Mouse (Mus musculus): Measurements from ENCODE around the gene A730071L15Rik. TPM values are rescaled to one million over a fixed set of nuclear protein-coding genes. Genes with fewer than 3 reads are reported as not detected.
A peak's percentile ranks its signal among the peaks of the same experiment; 100 is the strongest.

A730071L15Rik gene
- polyA plus RNA-seq, 1 experiment from 2014 or later: 0.34 TPM

DNA sequence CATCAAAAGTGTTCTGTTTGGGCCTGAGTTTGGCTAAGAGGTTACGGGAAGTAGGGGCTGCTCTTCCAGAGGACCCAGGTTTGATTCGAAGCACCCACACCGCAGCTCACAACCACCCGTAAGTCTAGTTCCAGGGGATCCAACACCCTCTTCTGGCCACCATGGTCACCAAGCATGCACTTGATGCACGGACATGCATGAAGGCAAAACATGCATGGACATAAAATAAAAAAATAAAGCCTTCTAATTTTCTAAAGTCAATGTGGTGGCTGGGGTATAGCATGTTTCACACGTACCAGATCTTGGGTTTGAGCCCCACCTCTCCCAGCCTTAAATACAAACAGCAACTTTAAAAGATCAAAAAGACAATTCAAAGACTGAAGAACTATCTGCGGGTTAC, 35.0 kb upstream of the A730071L15Rik start:
- no peaks in the 10 kb centered on the region for H3K9me3 ChIP-seq (replicated peaks)
- H3K27me3 ChIP-seq: no peaks in the 10 kb centered on the region
- WGBS: 88% methylated on average over 7 of the region's 7 CpGs
- no peaks in the 10 kb centered on the region for H3K36me3 ChIP-seq
- ATAC-seq (replicated peaks; ENCODE audit: insufficient number of reproducible peaks, insufficient read depth, low FRiP score, low read depth): no peak
- no peak overlapping the region for H3K4me3 ChIP-seq
- H3K9ac ChIP-seq: no peak overlapping the region
- peaks cover 12% of the 10 kb centered on the region; the same call in 1 of the 2 replicates for H3K4me1 ChIP-seq (replicated peaks)
- H3K4me2 ChIP-seq: no peak overlapping the region
- no peak overlapping the region for H3K27ac ChIP-seq

DNA sequence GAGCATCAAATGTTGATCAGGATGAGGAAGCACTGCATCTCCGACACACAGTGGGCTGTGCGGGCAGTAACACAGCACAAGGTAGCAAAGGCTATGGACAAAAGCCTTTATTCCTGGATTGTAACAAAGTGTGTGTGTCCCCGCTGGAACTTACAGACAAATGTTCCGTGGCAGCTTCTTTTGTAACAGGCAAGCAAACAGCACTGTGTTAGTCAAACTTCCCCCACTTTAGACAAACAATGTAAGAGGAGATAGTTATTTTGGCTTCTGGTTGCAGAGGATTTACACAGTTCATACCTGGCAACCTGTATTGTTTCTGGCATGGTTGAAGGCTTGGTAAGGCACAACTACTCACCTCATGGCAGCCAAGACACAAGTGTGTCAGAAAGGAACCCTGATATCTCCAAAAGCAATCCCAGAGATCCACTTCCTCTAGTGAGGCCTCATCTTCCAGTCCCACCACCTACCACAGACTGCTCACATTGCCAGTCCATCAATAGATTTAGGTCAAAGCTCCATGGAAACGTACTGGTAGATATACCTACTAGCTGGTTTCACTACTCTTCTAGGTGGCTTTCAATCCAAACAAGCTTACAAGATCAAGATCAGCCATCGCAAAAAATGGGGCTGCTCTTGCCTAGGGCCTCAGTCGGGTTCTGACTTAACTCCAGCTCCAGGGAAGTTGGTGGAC, 34.3 kb upstream of the A730071L15Rik start:
- Histone ChIP-seq H3K27ac (no peak overlapping the region), H3K4me1 (replicated peaks) (peaks cover 12% of the 10 kb centered on the region; the same call in 1 of the 2 replicates), H3K36me3 (no peaks in the 10 kb centered on the region), H3K4me3 (no peak overlapping the region), H3K27me3 (no peaks in the 10 kb centered on the region), H3K9me3 (replicated peaks) (no peaks in the 10 kb centered on the region), H3K9ac (no peak overlapping the region), H3K4me2 (no peak overlapping the region)
- WGBS: 91% methylated on average over 7 of the region's 7 CpGs
- no peak for ATAC-seq (replicated peaks; ENCODE audit: insufficient number of reproducible peaks, insufficient read depth, low FRiP score, low read depth)

DNA sequence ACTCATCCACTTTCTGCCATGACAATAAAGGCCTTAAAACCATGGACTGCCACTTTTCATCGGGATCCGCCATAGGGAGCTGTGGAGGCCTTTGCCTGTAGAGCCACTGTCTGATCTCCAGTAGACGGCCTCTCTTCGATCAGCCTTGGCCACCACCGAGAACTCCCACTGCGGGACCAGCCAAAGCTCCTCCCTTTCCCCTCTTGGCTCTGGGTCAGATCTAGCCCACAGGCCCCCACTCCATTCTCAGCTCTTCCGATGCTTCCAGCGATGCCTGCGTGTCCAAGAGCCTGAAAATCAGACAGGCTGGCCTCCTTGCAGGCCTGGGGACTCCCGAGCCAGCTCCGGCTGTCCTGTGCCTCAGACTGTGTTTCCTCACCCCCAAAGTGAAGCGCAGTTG, 33.5 kb upstream of the A730071L15Rik start:
- Histone ChIP-seq H3K4me2 (no peak overlapping the region), H3K36me3 (no peaks in the 10 kb centered on the region), H3K27me3 (no peaks in the 10 kb centered on the region), H3K4me1 (replicated peaks) (0 out of 2 replicates have a peak, but pooled peaks cover 9% of the 10 kb centered on the region), H3K9me3 (replicated peaks) (no peaks in the 10 kb centered on the region), H3K9ac (no peak overlapping the region), H3K4me3 (no peak overlapping the region), H3K27ac (no peak overlapping the region)
- ATAC-seq (replicated peaks; ENCODE audit: insufficient number of reproducible peaks, insufficient read depth, low FRiP score, low read depth): no peak
- 85% methylated on average over 12 of the region's 12 CpGs for WGBS

DNA sequence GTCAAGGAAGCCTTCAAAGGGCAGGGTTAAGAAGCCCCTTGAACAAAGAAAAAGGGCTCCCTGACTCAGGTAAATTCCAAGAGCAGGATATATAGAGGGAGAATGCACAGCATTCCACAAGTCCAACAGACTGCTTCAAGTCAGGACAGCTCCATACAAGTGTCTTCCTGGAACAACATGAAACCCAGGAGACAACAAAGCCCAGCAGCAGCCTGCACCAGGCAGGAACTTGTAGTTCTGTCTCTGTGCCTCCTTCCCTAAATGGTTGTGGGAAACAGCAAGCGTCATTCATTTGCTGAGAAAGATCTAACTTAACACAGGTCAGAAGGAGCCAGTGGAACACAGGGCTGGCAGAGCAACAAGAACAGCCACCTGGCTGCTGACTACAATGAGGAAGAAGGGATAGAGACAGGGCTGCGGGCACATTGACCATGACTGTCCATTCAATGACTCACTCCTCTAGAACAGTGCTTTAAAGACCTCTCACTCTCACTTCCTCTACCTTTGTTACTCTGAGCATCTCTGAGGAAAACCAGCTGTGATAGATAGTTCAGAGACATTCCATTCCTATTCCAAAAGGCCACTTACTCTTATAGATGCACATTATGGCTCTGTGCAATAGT, 30.7 kb upstream of the A730071L15Rik start:
- Histone ChIP-seq H3K36me3 (no peaks in the 10 kb centered on the region), H3K27ac (no peak overlapping the region), H3K4me2 (no peak overlapping the region), H3K27me3 (no peaks in the 10 kb centered on the region), H3K4me3 (no peak overlapping the region), H3K4me1 (replicated peaks) (peaks cover 9% of the 10 kb centered on the region), H3K9ac (no peak overlapping the region), H3K9me3 (replicated peaks) (no peaks in the 10 kb centered on the region)
- ATAC-seq (replicated peaks; ENCODE audit: insufficient number of reproducible peaks, insufficient read depth, low FRiP score, low read depth): no peak
- WGBS: 61% methylated on average over 2 of the region's 2 CpGs

DNA sequence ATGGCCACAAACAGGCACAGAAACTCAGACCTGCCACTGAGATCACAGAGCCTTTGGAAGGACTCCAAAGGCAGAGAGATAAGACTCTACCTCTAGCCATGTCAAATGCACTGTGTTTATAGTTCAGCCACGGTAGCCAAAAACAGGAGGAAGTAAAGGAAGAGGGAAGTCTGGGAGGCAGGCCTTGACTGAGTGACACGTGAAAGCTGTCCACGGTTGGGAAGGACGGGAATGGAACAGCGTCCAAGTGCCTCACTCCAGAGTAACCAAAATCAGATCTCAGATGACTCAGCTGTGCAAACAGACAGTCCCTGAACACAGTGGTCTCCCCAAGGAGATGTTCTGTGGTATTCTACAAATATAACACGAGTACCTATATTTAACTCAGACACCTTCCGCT, 25.1 kb upstream of the A730071L15Rik start:
- peak overlapping the region; percentile 40 for H3K4me2 ChIP-seq
- H3K36me3 ChIP-seq: no peaks in the 10 kb centered on the region
- 9% methylated on average over 7 of the region's 7 CpGs for WGBS
- H3K9ac ChIP-seq: no peak overlapping the region
- no peaks in the 10 kb centered on the region for H3K9me3 ChIP-seq (replicated peaks)
- H3K4me1 ChIP-seq (replicated peaks): peaks cover 40% of the 10 kb centered on the region
- ATAC-seq (replicated peaks; ENCODE audit: insufficient number of reproducible peaks, insufficient read depth, low FRiP score, low read depth): peak; percentile 83
- H3K27ac ChIP-seq: peak overlapping the region; percentile 74
- no peak overlapping the region for H3K4me3 ChIP-seq
- no peaks in the 10 kb centered on the region for H3K27me3 ChIP-seq

DNA sequence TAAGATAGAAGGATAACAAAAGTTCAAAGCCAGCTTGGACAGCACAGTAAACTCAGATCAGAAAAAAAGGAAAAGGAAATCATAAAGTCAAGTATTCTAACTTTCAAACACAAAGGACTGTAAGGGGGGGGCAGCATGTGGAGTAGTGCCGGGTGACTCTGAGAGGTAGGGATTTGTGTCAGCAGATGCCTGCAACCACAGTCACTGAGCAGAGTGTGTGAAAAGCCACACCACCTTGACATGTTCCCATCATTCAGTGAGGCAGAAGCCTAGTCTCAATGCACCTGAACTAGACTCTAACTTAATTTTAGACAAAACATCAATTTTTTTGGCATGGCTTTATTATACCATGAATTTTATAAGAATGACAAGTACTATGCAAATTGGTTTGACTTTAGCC, 24.3 kb upstream of the A730071L15Rik start:
- Histone ChIP-seq H3K9ac (no peak overlapping the region), H3K4me2 (no peak overlapping the region), H3K9me3 (replicated peaks) (no peaks in the 10 kb centered on the region), H3K4me3 (no peak overlapping the region), H3K27me3 (no peaks in the 10 kb centered on the region), H3K27ac (peak overlapping the region; percentile 74), H3K36me3 (no peaks in the 10 kb centered on the region), H3K4me1 (replicated peaks) (peaks cover 47% of the 10 kb centered on the region)
- ATAC-seq (replicated peaks; ENCODE audit: insufficient number of reproducible peaks, insufficient read depth, low FRiP score, low read depth): no peak
- 33% methylated on average over 1 of the region's 1 CpGs for WGBS

DNA sequence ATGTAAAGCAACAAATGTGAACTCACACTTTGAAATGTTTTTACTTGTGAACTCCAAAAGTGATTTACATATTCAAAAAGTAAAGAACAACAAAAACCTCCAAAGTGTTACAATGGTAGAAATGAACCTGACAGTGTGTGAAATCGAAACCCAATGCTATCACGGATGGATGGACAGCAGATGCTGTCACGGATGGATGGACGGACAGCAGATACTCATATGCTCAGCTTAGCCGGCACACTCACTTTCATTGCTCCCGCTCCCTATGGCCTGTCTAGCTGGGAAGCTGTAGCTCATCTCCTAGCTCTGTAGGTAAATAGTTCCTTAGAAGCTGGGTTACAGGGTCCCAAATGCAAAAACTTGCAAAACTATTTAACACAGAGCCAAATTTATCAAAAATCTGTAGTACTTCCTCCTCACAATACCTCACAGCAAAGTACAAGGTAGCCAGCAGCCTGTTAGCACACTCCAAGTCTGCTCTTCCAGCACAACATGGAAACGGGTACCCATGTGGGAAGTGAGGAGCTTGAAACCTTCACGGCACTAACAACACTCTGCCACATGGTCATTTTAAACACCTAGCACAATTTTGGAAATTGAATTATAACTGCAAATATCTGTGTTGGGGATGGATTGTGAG, 21.9 kb upstream of the A730071L15Rik start:
- Histone ChIP-seq H3K36me3 (no peaks in the 10 kb centered on the region), H3K9ac (no peak overlapping the region), H3K4me2 (no peak overlapping the region), H3K4me3 (no peak overlapping the region), H3K27me3 (no peaks in the 10 kb centered on the region), H3K9me3 (replicated peaks) (no peaks in the 10 kb centered on the region), H3K4me1 (replicated peaks) (peaks cover 53% of the 10 kb centered on the region), H3K27ac (peak overlapping the region; percentile 64; the same call in 1 of the 2 replicates)
- 77% methylated on average over 8 of the region's 8 CpGs for WGBS
- no peak for ATAC-seq (replicated peaks; ENCODE audit: insufficient number of reproducible peaks, insufficient read depth, low FRiP score, low read depth)

DNA sequence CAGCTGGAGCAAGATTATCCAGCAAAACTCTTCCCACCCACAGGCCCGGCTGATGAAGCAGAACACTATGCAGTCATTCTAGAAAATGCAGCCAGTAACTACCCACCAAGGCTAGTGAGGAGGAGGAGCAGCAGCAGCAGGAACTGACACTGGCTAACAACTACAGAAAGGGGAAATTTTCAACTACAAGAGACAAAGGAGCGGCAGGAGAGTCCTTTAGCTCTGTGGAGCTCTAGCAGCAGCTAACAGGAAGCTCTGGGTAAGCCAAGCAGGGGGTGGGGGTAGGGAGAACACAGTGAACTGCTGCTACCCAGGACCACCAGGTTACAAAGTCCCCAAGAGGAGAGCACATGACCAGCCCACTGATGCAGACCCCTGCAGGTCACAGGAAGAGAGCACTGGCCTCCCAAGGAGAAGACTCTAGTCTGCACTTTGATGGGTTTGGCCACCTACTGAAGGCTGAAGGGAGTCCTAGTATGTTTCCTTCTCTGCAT, 21.1 kb upstream of the A730071L15Rik start:
- no peak overlapping the region for H3K9ac ChIP-seq
- WGBS: 42% methylated on average over 2 of the region's 2 CpGs
- ATAC-seq (replicated peaks; ENCODE audit: insufficient number of reproducible peaks, insufficient read depth, low FRiP score, low read depth): 0 out of 2 replicates have a peak, but pooled peaks have one; percentile 16

DNA sequence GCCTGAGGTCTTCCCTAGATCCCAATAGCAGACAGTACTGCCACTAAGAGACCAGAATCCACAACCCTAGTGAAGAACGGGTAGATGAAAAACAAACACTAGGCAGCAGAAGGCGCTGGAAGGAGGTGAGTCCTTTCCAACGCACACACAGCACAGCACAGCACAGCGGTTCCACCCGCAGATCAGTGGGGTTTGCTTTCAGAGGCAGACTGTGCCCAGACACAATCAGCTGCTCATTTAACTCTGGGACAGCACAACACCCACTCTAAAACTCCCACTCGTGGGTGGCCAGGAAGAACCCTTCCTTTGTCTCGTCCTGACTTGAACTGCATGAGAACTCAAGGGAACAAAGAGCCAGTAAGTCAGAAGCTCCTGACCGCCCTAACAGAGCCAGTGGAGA, 20.6 kb upstream of the A730071L15Rik start:
- no peak overlapping the region for H3K9ac ChIP-seq
- H3K36me3 ChIP-seq: no peaks in the 10 kb centered on the region
- no peak for ATAC-seq (replicated peaks; ENCODE audit: insufficient number of reproducible peaks, insufficient read depth, low FRiP score, low read depth)
- peak overlapping the region; percentile 64 for H3K27ac ChIP-seq
- H3K4me1 ChIP-seq (replicated peaks): peaks cover 57% of the 10 kb centered on the region
- H3K4me3 ChIP-seq: no peak overlapping the region
- no peak overlapping the region for H3K4me2 ChIP-seq
- no peaks in the 10 kb centered on the region for H3K9me3 ChIP-seq (replicated peaks)
- 28% methylated on average over 8 of the region's 8 CpGs for WGBS
- no peaks in the 10 kb centered on the region for H3K27me3 ChIP-seq

More for the DNA sequence above, 21.1 kb upstream of the A730071L15Rik start:
- H3K4me1 ChIP-seq (replicated peaks): peaks cover 57% of the 10 kb centered on the region
- no peak overlapping the region for H3K4me3 ChIP-seq
- no peaks in the 10 kb centered on the region for H3K27me3 ChIP-seq
- no peak overlapping the region for H3K4me2 ChIP-seq
- no peaks in the 10 kb centered on the region for H3K9me3 ChIP-seq (replicated peaks)
- H3K27ac ChIP-seq: peak overlapping the region; percentile 64
- H3K36me3 ChIP-seq: no peaks in the 10 kb centered on the region

DNA sequence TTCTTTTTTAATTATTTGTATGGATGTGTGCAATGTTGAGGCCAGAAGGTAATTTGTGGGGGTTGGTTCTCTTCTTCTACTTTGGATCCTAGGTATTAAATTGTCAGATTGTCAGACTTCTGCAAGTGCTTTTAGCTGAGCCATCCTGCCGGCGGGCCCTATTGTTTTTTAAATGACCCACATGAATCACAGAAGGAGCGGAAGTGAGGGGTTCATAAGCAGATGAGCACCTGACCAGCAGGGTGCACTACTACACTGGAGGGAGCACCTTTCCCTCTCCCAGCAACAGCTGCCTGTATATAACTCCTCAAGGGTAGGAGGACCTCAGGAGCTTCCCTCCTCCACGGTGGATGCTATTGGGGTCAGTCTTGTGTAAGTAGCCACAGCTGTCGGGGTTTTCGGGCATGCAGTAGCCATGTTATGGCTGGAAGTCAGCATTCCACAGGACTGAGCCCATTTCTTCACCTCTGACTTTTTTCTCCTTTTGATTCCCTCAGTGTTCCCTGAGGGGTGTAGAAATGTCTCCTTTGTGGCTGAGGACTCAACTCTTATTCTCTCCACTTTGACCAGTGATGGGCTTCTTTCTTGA, 18.9 kb upstream of the A730071L15Rik start:
- Histone ChIP-seq H3K4me3 (no peak overlapping the region), H3K9ac (no peak overlapping the region), H3K36me3 (no peaks in the 10 kb centered on the region), H3K9me3 (replicated peaks) (no peaks in the 10 kb centered on the region), H3K27ac (no peak overlapping the region), H3K27me3 (no peaks in the 10 kb centered on the region), H3K4me2 (no peak overlapping the region), H3K4me1 (replicated peaks) (peaks cover 45% of the 10 kb centered on the region)
- no peak for ATAC-seq (replicated peaks; ENCODE audit: insufficient number of reproducible peaks, insufficient read depth, low FRiP score, low read depth)
- WGBS: 63% methylated on average over 6 of the region's 6 CpGs

DNA sequence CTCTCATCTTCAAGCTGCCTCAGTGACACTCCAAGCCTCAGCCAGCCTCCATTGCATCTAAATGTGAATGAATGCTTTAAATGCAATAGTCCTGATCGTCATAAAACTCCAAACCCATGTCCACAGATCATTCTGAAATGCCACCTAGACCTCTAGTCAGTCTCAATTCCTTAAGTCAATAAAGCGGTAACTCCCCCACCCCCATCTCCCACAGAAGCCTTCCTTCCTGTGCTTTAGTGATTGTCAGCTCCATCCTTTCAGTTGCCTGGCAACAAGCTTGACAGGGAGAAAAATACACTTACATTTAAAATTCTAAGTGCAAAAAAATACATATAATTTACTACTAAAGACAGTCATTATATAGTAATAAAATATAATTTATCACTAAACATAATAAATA, 16.6 kb upstream of the A730071L15Rik start:
- no peaks in the 10 kb centered on the region for H3K27me3 ChIP-seq
- no peak overlapping the region for H3K27ac ChIP-seq
- no peaks in the 10 kb centered on the region for H3K36me3 ChIP-seq
- H3K4me3 ChIP-seq: no peak overlapping the region
- H3K4me2 ChIP-seq: no peak overlapping the region
- no peak overlapping the region for H3K9ac ChIP-seq
- WGBS: 69% methylated on average over 2 of the region's 2 CpGs
- peaks cover 47% of the 10 kb centered on the region for H3K4me1 ChIP-seq (replicated peaks)
- no peaks in the 10 kb centered on the region for H3K9me3 ChIP-seq (replicated peaks)
- no peak for ATAC-seq (replicated peaks; ENCODE audit: insufficient number of reproducible peaks, insufficient read depth, low FRiP score, low read depth)

All from heart, embryonic 15.5 days (tissue).